Mouse (Mus musculus): ENCODE measurements at regions not wholly inside any gene's neighbourhood (a gene's known extent, or its start where the extent isn't known, plus 50 kb on each side); places are given as distances from the start of the nearest gene placed in this dataset.

DNA sequence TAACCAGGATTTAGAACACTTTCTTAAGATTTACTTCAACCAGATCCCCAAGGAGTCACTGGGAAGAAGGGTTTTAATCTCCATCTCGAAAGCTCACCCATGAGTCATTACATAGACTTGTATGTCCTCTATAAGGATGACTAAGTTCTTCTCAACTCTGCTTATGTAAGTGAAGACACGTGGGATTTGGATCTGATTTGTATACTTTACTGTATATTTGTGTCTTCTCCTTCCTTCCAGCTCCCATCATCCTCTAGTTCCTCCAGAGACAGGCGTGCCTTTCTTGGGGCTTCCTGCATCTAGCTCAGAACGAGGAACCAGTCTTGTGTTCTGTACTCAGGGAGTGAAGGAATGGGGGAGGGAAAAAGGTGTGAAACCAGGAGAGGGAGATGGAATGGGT is 127.5 kb upstream of the Rnaseh2b start:
- TF ChIP-seq CTCF (IDR thresholded peaks at IDR 0.05; ENCODE audit: low read depth) (no peak), EP300 (optimal IDR thresholded peaks at IDR 0.05) (no peak)

Data from stomach, postnatal 0 days (tissue).